Mouse (Mus musculus) central nervous system, embryonic 11.5 days (tissue): ENCODE results near the gene Med12l. TPM values are rescaled to one million over a fixed set of nuclear protein-coding genes. Genes with fewer than 3 reads are reported as not detected.

Experiments
- polyA plus RNA-seq: library from polyadenylated mRNA; depleted of rRNA; stranded (reverse); fragments of >200 nt; gene quantifications from 2 replicates; pipeline ENCODE4 v1.2.3, GENCODE M21; 2012; rRNA removed

The Med12l gene
- 4.8 and 4.9 TPM in 2 replicates for polyA plus RNA-seq

DNA sequence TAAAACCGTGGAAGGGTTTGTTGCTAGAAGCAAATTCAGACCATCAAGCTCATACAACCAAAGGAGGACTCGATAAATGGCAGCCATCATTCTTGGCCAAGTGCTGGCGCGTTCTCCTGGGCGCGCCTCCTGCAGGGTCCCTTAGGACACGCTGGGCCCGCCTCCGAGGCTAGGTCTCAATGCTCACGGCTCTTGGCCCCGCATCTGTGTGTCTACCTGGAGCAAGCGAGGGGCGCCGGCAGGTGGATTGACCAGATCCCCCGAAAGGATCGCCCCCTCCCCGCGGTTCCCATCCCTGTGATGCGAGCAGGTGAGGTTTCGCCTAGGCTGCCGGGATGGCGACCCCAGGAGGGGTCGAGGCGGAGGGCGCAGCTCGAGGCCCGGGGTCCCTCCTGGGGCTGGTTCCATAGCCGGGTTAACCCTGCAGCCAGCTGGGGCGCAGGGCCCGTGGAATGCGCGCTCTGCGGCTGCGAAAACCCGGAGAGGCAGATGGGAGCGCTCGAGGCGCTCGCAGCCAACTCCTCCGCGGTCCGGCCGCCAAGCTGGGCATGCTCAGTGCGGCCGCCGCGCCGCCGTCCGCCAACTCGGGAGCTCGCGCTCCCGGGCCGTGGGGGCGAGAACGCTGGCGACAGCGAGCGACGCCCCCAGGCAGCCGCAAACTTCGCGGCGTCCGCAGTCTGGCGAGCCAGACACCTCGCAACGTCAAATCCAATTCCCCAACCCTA, at the start of gene Med12l:
TSS of gene Med12l (plus strand) at position 555 of the 725 bp plus-strand sequence.

DNA sequence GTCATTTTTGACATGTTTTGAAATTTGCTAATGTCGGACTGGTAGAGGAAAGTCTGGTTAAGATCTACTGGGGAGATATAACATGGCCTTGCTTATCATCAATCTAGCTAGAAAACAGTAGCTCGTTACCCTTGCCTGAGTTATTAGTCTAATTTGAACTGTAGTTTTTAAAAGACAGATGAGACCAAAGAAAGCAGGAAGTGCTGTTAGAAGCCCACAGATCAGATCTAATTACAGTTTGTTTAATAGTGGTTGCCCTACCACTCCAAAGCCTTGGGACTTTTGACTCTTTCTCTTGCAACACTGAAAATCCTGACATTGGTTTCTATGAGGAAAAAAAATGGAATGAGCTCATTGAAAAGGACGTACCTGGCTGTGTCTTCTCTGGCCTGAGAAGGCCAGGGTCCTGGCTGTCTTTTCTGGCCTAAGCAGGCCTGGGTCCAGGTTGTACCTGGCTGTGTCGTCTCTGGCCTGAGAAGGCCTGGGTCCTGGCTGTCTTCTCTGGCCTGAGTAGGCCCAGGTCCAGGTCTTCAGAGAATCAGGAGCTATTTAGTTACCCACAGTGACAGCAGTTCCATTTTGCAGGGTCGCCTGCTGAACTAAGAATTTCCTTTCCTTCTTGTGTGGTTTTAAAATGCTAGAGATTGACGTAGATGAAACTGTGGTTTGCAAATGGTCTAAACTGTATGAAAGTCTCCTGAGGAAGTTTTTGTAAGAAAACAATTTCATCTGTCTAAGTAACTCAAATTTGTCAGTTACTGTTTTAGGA, 95.8 kb downstream of the Med12l start, which contains the start of gene Gpr171:
TSS of gene Gpr171 (minus strand) at position 604 of the 769 bp plus-strand sequence.

DNA sequence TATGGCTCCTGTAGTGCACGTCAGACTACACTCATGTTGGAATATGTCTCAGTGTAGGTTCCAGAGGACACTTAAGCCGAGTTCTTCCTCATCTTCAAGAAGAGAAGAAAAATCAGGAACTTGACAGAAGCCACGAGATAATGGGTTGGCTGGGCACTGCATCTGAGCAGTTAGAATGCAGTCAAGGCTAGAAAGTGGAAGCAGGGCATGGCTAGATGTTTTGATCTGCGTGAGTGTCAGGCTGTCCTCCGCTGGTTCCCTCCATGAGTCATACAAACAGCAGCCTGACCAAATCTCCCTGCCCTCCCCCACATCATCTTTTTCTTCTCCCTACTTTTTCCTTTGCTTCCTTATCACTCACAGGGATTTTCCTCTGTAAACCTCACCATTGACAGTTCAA, 147.8 kb downstream of the Med12l start, which contains the start of gene P2ry14:
TSS of gene P2ry14 (minus strand) at position 195 of the 400 bp plus-strand sequence.

DNA sequence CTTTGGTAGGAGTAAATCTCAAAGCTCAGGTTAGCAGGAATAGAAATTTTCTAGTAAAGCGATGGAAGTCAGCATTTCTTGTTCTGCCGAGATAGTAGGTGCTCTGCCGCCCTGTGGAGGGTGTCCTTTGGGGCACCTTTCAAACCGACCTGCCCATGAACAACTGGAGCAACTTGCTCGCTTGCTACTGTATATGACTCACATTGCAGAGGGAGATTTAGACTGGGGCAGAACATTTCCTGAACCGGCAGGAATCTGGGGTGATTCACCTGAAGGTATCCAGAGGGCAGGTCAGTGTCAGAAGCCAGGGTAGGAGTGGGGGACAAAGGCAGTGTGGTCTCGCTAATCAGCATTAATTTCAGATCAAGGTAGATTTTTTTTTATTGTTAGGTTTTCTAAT, 189.3 kb downstream of the Med12l start, which contains the start of gene Gpr87:
TSS of gene Gpr87 (minus strand) at position 167 of the 400 bp plus-strand sequence.

DNA sequence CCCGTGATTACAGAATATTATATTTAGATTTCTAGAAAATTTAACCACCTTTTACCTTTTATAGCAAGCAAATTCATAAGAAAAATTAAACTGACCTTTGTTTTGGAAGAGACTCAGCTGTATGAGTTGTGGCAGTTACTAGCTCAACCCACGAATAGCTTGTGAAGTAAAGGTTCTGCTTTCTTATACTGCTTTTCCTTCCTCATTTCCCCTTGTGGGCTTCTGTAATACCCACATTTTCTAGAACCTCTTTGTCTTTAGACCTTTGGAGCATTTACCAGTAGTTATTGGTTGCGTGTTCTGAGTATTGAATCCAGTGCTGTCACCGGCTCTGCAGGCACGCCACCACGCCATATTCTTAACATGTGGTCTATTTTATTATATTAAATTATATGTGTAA, 205.1 kb downstream of the Med12l start, which contains the start of gene P2ry13:
TSS of gene P2ry13 (minus strand) at position 156 of the 400 bp plus-strand sequence.

DNA sequence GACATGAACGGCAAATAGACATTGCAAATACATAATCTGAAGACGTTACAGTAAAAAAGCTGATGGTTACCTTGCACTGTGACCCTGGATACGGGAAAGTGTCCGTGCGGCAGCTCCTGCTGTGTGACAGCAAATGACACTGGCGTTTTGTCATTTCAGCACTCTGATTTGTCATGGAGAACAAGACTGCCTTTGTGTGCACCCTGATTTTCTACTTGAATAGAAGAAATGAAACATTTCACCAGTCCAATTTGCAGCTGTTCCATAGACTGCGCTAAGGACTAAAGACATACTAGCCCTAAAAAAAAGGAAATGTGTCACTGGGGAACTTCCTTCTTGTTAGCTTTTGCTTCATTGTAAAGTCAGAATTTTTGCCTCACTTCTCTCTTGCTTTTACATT, 257.1 kb downstream of the Med12l start, which contains the start of gene P2ry12:
TSS of gene P2ry12 (minus strand) at position 168 of the 400 bp plus-strand sequence.

DNA sequence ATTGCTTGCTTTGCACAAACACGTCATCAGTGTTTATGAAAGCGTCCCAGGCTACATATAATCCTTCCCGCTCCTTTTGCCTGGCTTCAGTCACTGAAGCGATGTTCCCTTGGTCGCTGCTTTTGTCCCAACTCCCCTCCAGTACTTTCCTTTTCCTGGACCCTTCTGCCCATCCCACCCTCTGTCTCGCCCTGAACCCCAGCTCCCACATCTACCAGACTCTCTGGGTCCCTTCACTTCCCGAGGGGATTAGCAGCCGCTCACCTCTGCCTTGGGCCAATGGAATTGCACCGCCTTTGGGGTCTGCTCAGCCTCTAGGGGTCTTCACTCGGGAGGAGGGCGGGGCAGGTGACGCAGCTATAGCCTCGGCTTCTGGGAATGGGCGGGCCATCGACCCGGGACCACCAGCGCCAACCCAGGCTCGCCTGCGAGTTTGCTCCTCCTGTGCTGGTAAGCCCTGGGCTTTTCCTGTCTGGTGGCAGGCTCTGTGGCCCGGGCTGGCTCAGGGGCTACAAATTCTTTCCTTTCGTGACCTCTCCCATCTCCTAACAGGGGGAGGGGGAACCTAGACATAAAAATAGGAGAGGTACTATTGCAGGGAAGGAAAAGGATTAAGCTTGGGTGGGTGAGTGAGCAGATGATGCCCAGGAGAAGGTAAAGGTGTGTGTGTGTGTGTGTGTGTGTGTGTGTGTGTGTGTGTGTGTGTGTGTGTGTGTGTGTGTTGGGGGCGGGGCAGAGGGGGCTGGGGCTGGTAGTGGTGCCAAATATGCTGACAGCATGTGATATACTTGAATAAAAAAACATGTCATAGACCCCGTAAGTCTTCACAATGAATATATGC, 338.7 kb downstream of the Med12l start, which contains the start of gene Igsf10:
TSS of gene Igsf10 (minus strand) at position 330 of the 841 bp plus-strand sequence.

Other genes with a start within 250 kb of the Med12l start
- 0.11 TPM in 1 of 2 replicates, not detected in the other for gene Mindy4b-ps, start 183.5 kb upstream of the Med12l start, polyA plus RNA-seq
- gene Clrn1, start 120.5 kb upstream of the Med12l start, polyA plus RNA-seq: 0.01 and 0.61 TPM in 2 replicates
- gene Gpr171, start 96.0 kb downstream of the Med12l start, polyA plus RNA-seq: 0.08 and 0.15 TPM in 2 replicates
- 0.19 and 0.41 TPM in 2 replicates for gene P2ry14, start 147.8 kb downstream of the Med12l start, polyA plus RNA-seq
- gene Gpr87, start 189.3 kb downstream of the Med12l start, polyA plus RNA-seq: 0.04 TPM in 1 of 2 replicates, not detected in the other
- gene P2ry13, start 205.1 kb downstream of the Med12l start, polyA plus RNA-seq: 0.47 and 0.80 TPM in 2 replicates